Mouse (Mus musculus): ENCODE measurements around the gene Slc35d1. TPM values are rescaled to one million over a fixed set of nuclear protein-coding genes. Genes with fewer than 3 reads are reported as not detected.

The Slc35d1 gene
- total and polyA plus RNA-seq, 2 experiments from 2014 or later = 2.7 to 4.7 TPM

GRCm38 (mm10) chr4:103249436-103250085 lies 34.6 kb upstream of the Slc35d1 start:
- H3K4me3 ChIP-seq (ENCODE audit: low read depth, low read length) = no peak overlapping the region
- H3K9ac ChIP-seq (replicated peaks; ENCODE audit: low read length, poor library complexity, severe bottlenecking) = no peak overlapping the region
- no peak for TF ChIP-seq CTCF (IDR thresholded peaks at IDR 0.05)
- WGBS = 74% methylated on average over 6 of the region's 6 CpGs
- H3K4me1 ChIP-seq (ENCODE audit: insufficient read depth, low read length) = no peaks in the 10 kb centered on the region
- no peaks in the 10 kb centered on the region for H3K27me3 ChIP-seq (ENCODE audit: insufficient read depth, low read length)
- DNase-seq (ENCODE audit: low spot score) (no peak), ATAC-seq (ENCODE audit: low FRiP score) (no peak)
- H3K27ac ChIP-seq (ENCODE audit: low read depth, low read length) = no peak overlapping the region
- H3K36me3 ChIP-seq (ENCODE audit: insufficient read depth, low read length) = no peaks in the 10 kb centered on the region
- H3K9me3 ChIP-seq (ENCODE audit: low read length) = no peaks in the 10 kb centered on the region
- no peak overlapping the region for H3K4me2 ChIP-seq (ENCODE audit: low read depth, low read length, poor library complexity, severe bottlenecking)

- no peak for DNase-seq (ENCODE audit: low spot score)
Observed at GRCm38 (mm10) chr4:103247813-103248212, 32.8 kb upstream of the Slc35d1 start.

GRCm38 (mm10) chr4:103247249-103247648 lies 32.3 kb upstream of the Slc35d1 start:
- Histone ChIP-seq H3K4me2 (ENCODE audit: low read depth, low read length, poor library complexity, severe bottlenecking) (no peak overlapping the region), H3K4me1 (ENCODE audit: insufficient read depth, low read length) (no peaks in the 10 kb centered on the region), H3K4me3 (ENCODE audit: low read depth, low read length) (no peak overlapping the region), H3K9ac (replicated peaks; ENCODE audit: low read length, poor library complexity, severe bottlenecking) (no peak overlapping the region), H3K27ac (ENCODE audit: low read depth, low read length) (no peak overlapping the region), H3K27me3 (ENCODE audit: insufficient read depth, low read length) (no peaks in the 10 kb centered on the region), H3K9me3 (ENCODE audit: low read length) (no peaks in the 10 kb centered on the region), H3K36me3 (ENCODE audit: insufficient read depth, low read length) (no peaks in the 10 kb centered on the region)
- TF ChIP-seq CTCF (IDR thresholded peaks at IDR 0.05) = no peak
- 89% methylated on average over 3 of the region's 3 CpGs for WGBS
- no peak for DNase-seq (ENCODE audit: low spot score)
- no peak for ATAC-seq (ENCODE audit: low FRiP score)

More at GRCm38 (mm10) chr4:103247813-103248212, 32.8 kb upstream of the Slc35d1 start:
- no peaks in the 10 kb centered on the region for H3K27me3 ChIP-seq (ENCODE audit: insufficient read depth, low read length)
- H3K4me2 ChIP-seq (ENCODE audit: low read depth, low read length, poor library complexity, severe bottlenecking) = no peak overlapping the region
- no peaks in the 10 kb centered on the region for H3K36me3 ChIP-seq (ENCODE audit: insufficient read depth, low read length)
- no peak overlapping the region for H3K27ac ChIP-seq (ENCODE audit: low read depth, low read length)
- no peak overlapping the region for H3K4me3 ChIP-seq (ENCODE audit: low read depth, low read length)
- no peak for TF ChIP-seq CTCF (IDR thresholded peaks at IDR 0.05)
- 93% methylated on average over 2 of the region's 2 CpGs for WGBS
- no peaks in the 10 kb centered on the region for H3K9me3 ChIP-seq (ENCODE audit: low read length)
- no peak for ATAC-seq (ENCODE audit: low FRiP score)
- H3K9ac ChIP-seq (replicated peaks; ENCODE audit: low read length, poor library complexity, severe bottlenecking) = no peak overlapping the region
- H3K4me1 ChIP-seq (ENCODE audit: insufficient read depth, low read length) = no peaks in the 10 kb centered on the region

GRCm38 (mm10) chr4:103232156-103232555 lies 17.2 kb upstream of the Slc35d1 start:
- no peak for TF ChIP-seq CTCF (IDR thresholded peaks at IDR 0.05)
- Histone ChIP-seq H3K4me1 (ENCODE audit: insufficient read depth, low read length) (no peaks in the 10 kb centered on the region), H3K9me3 (ENCODE audit: low read length) (peaks cover 4% of the 10 kb centered on the region; the same call in 1 of the 2 replicates), H3K36me3 (ENCODE audit: insufficient read depth, low read length) (no peaks in the 10 kb centered on the region), H3K4me2 (ENCODE audit: low read depth, low read length, poor library complexity, severe bottlenecking) (no peak overlapping the region), H3K9ac (replicated peaks; ENCODE audit: low read length, poor library complexity, severe bottlenecking) (no peak overlapping the region), H3K27ac (ENCODE audit: low read depth, low read length) (no peak overlapping the region), H3K4me3 (ENCODE audit: low read depth, low read length) (no peak overlapping the region), H3K27me3 (ENCODE audit: insufficient read depth, low read length) (no peaks in the 10 kb centered on the region)
- ATAC-seq (ENCODE audit: low FRiP score) = no peak
- WGBS = 31% methylated on average over 2 of the region's 2 CpGs
- DNase-seq (ENCODE audit: low spot score) = no peak

GRCm38 (mm10) chr4:103222854-103223253 lies 7.9 kb upstream of the Slc35d1 start:
- no peak overlapping the region for H3K9ac ChIP-seq (replicated peaks; ENCODE audit: low read length, poor library complexity, severe bottlenecking)
- H3K4me3 ChIP-seq (ENCODE audit: low read depth, low read length) = no peak overlapping the region
- no peaks in the 10 kb centered on the region for H3K4me1 ChIP-seq (ENCODE audit: insufficient read depth, low read length)
- WGBS = 40% methylated on average over 9 of the region's 9 CpGs
- no peaks in the 10 kb centered on the region for H3K36me3 ChIP-seq (ENCODE audit: insufficient read depth, low read length)
- no peaks in the 10 kb centered on the region for H3K9me3 ChIP-seq (ENCODE audit: low read length)
- H3K27me3 ChIP-seq (ENCODE audit: insufficient read depth, low read length) = no peaks in the 10 kb centered on the region
- ATAC-seq (ENCODE audit: low FRiP score) (no peak), DNase-seq (ENCODE audit: low spot score) (no peak)
- no peak overlapping the region for H3K4me2 ChIP-seq (ENCODE audit: low read depth, low read length, poor library complexity, severe bottlenecking)
- H3K27ac ChIP-seq (ENCODE audit: low read depth, low read length) = no peak overlapping the region
- TF ChIP-seq CTCF (IDR thresholded peaks at IDR 0.05) = no peak

GRCm38 (mm10) chr4:103221789-103222188 lies 6.8 kb upstream of the Slc35d1 start:
- no peaks in the 10 kb centered on the region for H3K9me3 ChIP-seq (ENCODE audit: low read length)
- no peaks in the 10 kb centered on the region for H3K36me3 ChIP-seq (ENCODE audit: insufficient read depth, low read length)
- no peak overlapping the region for H3K27ac ChIP-seq (ENCODE audit: low read depth, low read length)
- DNase-seq (ENCODE audit: low spot score) (no peak), ATAC-seq (ENCODE audit: low FRiP score) (no peak)
- no peak overlapping the region for H3K9ac ChIP-seq (replicated peaks; ENCODE audit: low read length, poor library complexity, severe bottlenecking)
- 86% methylated on average over 6 of the region's 6 CpGs for WGBS
- no peak overlapping the region for H3K4me3 ChIP-seq (ENCODE audit: low read depth, low read length)
- no peaks in the 10 kb centered on the region for H3K27me3 ChIP-seq (ENCODE audit: insufficient read depth, low read length)
- TF ChIP-seq CTCF (IDR thresholded peaks at IDR 0.05) = no peak
- no peaks in the 10 kb centered on the region for H3K4me1 ChIP-seq (ENCODE audit: insufficient read depth, low read length)
- H3K4me2 ChIP-seq (ENCODE audit: low read depth, low read length, poor library complexity, severe bottlenecking) = no peak overlapping the region

All from midbrain, postnatal 0 days (tissue).